15 mouse cellular contexts compared by ENCODE assay signal in genomic region chr9:61682316-61682715, GRCm38 (mm10).
DNase-seq lines count a peak whose midpoint lies in the region; ATAC-seq lines count a peak whose summit lies in the region.
"Had no signal": no experiment of that assay in that cellular context is flagged by ENCODE, and none has a peak within 500 bp of the region (broad histone marks: within the 10 kb centered on the region; RNA-seq: fewer than 3 reads in every experiment).

No protein-coding gene starts in this region.

- no peak overlapping the region for H3K9ac ChIP-seq in heart, embryonic 16.5 days (ENCODE audit: low read length)
- no peak overlapping the region for H3K9ac ChIP-seq in intestine, embryonic 15.5 days
- H3K9ac ChIP-seq: heart, embryonic 15.5 days; neural tube, embryonic 12.5 days had no signal

- H3K4me1 ChIP-seq in heart, embryonic 16.5 days (ENCODE audit: control insufficient read depth, insufficient read depth, low read length), result no peaks in the 10 kb centered on the region
- peaks cover 8% of the 10 kb centered on the region; the same call in 1 of the 2 replicates for H3K4me1 ChIP-seq in intestine, embryonic 15.5 days (replicated peaks)
- H3K4me1 ChIP-seq: neural tube, embryonic 12.5 days had no signal

- 42% methylated on average over 4 of the region's 4 CpGs for WGBS in heart, embryonic 16.5 days
- WGBS in intestine, embryonic 15.5 days, result 47% methylated on average over 4 of the region's 4 CpGs

- no peaks in the 10 kb centered on the region for H3K36me3 ChIP-seq in heart, embryonic 16.5 days (ENCODE audit: control insufficient read depth, insufficient read depth)
- no peaks in the 10 kb centered on the region for H3K36me3 ChIP-seq in intestine, embryonic 15.5 days
- H3K36me3 ChIP-seq: heart, embryonic 15.5 days; neural tube, embryonic 12.5 days had no signal

- DNase-seq in heart, postnatal 10 days, result no peak
- peak; percentile 52 for DNase-seq in MEL-GATA-1-ER (ENCODE audit: extremely low read depth, low read depth)
- DNase-seq in thymus, postnatal 25 days, result peak; percentile 55
- DNase-seq in layer of hippocampus, postnatal 25 days (ENCODE audit: extremely low spot score in 1 of 2, low spot score in 1 of 2), result no peak
- no peak for DNase-seq in left cerebral cortex, adult 18-20 months (ENCODE audit: low spot score in 2 of 2)
- DNase-seq: cerebellum, adult 8-10 months; embryo, embryonic 11 days; midbrain, embryonic 14.5 days had no signal

- no peaks in the 10 kb centered on the region for H3K9me3 ChIP-seq in heart, embryonic 16.5 days (replicated peaks; ENCODE audit: control insufficient read depth, low read length)
- H3K9me3 ChIP-seq in intestine, embryonic 15.5 days, result no peaks in the 10 kb centered on the region
- H3K9me3 ChIP-seq: heart, embryonic 15.5 days; neural tube, embryonic 12.5 days had no signal

- H3K4me2 ChIP-seq in heart, embryonic 16.5 days (ENCODE audit: low read depth, low read length), result no peak overlapping the region
- H3K4me2 ChIP-seq in intestine, embryonic 15.5 days (replicated peaks), result no peak overlapping the region
- H3K4me2 ChIP-seq: heart, embryonic 15.5 days; neural tube, embryonic 12.5 days had no signal

- intact Hi-C loops in heart, postnatal 10 days (cut with DNase I), result no loop called here

- H3K27ac ChIP-seq in heart, embryonic 16.5 days (ENCODE audit: low read length), result no peak overlapping the region
- H3K27ac ChIP-seq in intestine, embryonic 15.5 days, result no peak overlapping the region
- H3K27ac ChIP-seq: heart, embryonic 15.5 days; kidney, postnatal 0 days; neural tube, embryonic 12.5 days had no signal

- peaks cover 9% of the 10 kb centered on the region for H3K27me3 ChIP-seq in heart, embryonic 16.5 days (ENCODE audit: control insufficient read depth, insufficient read depth, low read length)
- H3K27me3 ChIP-seq in intestine, embryonic 15.5 days (replicated peaks), result no peaks in the 10 kb centered on the region
- H3K27me3 ChIP-seq: neural tube, embryonic 12.5 days had no signal

- H3K4me3 ChIP-seq in heart, embryonic 16.5 days (ENCODE audit: low read length), result no peak overlapping the region
- no peak overlapping the region for H3K4me3 ChIP-seq in intestine, embryonic 15.5 days (replicated peaks)
- H3K4me3 ChIP-seq: erythroblast, embryonic 14.5 days; heart, embryonic 15.5 days; neural tube, embryonic 12.5 days had no signal

- 0 out of 2 replicates have a peak, but pooled peaks have one; percentile 6 for ATAC-seq in heart, embryonic 16.5 days (replicated peaks; ENCODE audit: extremely low read depth, insufficient read depth, low FRiP score)
- ATAC-seq in inflammation-experienced regulatory T-cells, adult 6 months, result peak; percentile 44
- ATAC-seq in intestine, embryonic 15.5 days, result no peak

Comparison
In these comparisons a context has a peak if more than half of its experiments do, and no peak if none do; other contexts are left out.
1. DNase-seq: peak in MEL-GATA-1-ER (single experiment) and thymus, postnatal 25 days (single experiment); none in heart, postnatal 10 days (0 of 2), layer of hippocampus, postnatal 25 days (0 of 2) and left cerebral cortex, adult 18-20 months (0 of 2).